Mouse (Mus musculus): ENCODE data around the gene Sdr16c6.

Sdr16c6 gene

DNA sequence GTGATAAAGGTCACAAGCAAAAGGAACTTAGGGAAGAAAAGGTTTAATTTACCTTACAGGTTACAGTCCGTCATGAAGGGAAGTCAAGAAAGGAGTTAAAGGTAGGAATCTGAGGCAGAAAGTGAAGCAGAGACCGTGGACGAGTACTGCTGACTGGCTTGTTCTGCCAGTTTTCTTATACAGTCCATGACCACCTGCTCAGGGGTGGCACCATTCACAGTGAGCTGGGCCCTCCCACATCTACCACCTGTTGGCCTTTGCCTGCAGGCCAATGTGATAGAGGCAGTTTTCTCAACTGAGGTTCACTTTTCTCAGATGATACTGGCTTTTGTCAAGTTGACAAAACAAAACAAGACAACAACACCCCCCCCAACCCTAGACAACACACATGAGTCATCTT, at the start of gene Sdr16c6:
TSS of gene Sdr16c6 (minus strand) at position 151 of the 400 bp plus-strand sequence.
- DNase-seq, result no peak

DNA sequence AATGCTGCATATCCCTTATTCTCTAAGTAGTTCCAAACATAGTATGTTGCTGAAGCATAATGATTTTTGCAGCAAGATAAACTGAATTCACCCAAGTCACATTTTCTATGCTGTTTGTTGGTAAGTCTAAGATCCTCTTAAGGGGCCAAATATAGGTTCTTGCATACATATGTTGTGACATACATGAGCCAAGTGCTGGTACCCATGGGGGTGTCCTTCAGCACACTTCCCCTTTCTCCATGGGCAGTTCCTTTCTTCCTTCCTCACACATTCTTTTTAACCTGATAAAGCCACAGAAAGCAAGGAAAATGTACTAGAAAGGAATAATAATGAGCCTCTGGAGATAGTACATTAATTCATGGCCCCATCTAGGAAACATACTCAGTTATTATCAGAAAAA, 2.9 kb upstream of the Sdr16c6 start:
- no peak for DNase-seq

DNA sequence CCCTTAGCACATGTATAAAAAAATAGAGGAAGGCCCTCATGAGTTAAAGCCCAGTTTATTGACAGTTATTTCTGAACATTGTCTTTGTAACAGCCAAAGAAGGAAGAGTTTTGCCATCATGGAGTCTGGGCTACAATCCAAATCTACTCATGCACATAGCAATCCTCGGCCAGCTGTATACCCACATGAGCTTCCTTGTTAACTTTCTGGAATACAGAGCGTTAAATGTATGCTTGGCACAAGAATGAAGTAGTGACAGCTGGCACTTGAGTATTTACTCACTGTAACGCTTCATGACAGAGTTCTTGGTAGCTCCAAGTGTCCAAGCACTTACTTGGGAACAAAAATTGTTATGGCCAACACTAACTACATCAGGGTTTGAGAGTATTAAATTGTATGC, 1.8 kb upstream of the Sdr16c6 start:
- DNase-seq, result no peak

DNA sequence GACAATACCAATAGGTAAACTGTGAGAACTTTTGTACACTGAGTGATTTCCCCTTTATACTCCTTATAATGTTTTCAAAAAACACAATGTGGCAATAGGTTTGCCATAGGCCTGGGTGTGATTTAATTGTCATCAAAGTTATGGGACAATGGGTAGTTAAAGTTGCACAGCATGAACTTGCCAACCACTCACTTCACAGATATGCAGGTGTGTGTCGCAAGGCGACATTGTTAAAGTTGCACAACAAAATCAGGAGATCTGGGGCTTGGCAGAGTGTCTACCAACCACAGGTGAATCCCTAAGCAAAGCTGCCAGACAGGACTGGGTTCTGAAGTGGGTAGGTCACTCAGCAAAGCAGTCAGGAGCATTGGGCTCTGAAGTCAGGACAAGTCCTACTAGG, 1.3 kb downstream of the Sdr16c6 start:
- no peak for DNase-seq

Measured in lung, postnatal 4 days (tissue).